Mouse (Mus musculus) hindbrain, embryonic 13.5 days (tissue): ENCODE measurements around the gene Wfdc1. TPM values are rescaled to one million over a fixed set of nuclear protein-coding genes. Genes with fewer than 3 reads are reported as not detected.

Source experiments
- ATAC-seq: fragments of 200-750 bp; cut with Nextera tagmentation; 2 replicates; pipeline ENCODE4 v1.8.0; 2017; ENCODE audit warnings: moderate TSS enrichment; ENCODE audit not compliant: low FRiP score
- H3K27ac ChIP-seq: fragments of 300-500 bp; sonication (generic); 2 replicates; pipeline ENCODE4 v1.5.1; 2015; ENCODE audit warnings: inconsistent platforms, mild to moderate bottlenecking, moderate library complexity
- H3K27me3 ChIP-seq: fragments of 300-500 bp; sonication (generic); 2 replicates; pipeline ENCODE4 v1.6.1; 2015; ENCODE audit warnings: mild to moderate bottlenecking, inconsistent platforms
- H3K36me3 ChIP-seq: fragments of 300-500 bp; sonication (generic); 2 replicates; pipeline ENCODE4 v1.6.1; 2015; ENCODE audit warnings: mild to moderate bottlenecking, inconsistent platforms
- H3K4me1 ChIP-seq: fragments of 300-500 bp; sonication (generic); replicated peaks from 2 replicates; pipeline ENCODE4 v1.6.1; 2015; ENCODE audit warnings: inconsistent platforms
- H3K4me2 ChIP-seq: fragments of 300-500 bp; sonication (generic); 2 replicates; pipeline ENCODE4 v1.6.1; 2015; ENCODE audit warnings: inconsistent platforms, mild to moderate bottlenecking, moderate library complexity
- H3K4me3 ChIP-seq: fragments of 300-500 bp; sonication (generic); 2 replicates; pipeline ENCODE4 v1.5.1; 2015; ENCODE audit warnings: mild to moderate bottlenecking, inconsistent platforms
- H3K9ac ChIP-seq: fragments of 300-500 bp; sonication (generic); 2 replicates; pipeline ENCODE4 v1.6.1; 2015; ENCODE audit warnings: mild to moderate bottlenecking, inconsistent platforms
- H3K9me3 ChIP-seq: fragments of 300-500 bp; sonication (generic); 2 replicates; pipeline ENCODE4 v1.6.1; 2016; ENCODE audit warnings: inconsistent platforms
- WGBS: fragments of 180-500 bp; shearing (Covaris S2); methylation state at CpG from one replicate; pipeline ENCODE4 v1.1.7; 2015; 5-methylcytosine and 5-hydroxymethylcytosine counted together
- polyA plus RNA-seq: library from polyadenylated mRNA; unstranded; fragments of >200 nt; fragmentation: Nextera tagmentation; extraction: Ambion mirVana; gene quantifications from 2 replicates; pipeline ENCODE4 v1.2.1, GENCODE M21; 2015

Gene Wfdc1
- polyA plus RNA-seq, 1 experiment from 2014 or later = 3.5 TPM

GRCm38 (mm10) chr8:119642960-119643359, 23.2 kb upstream of the Wfdc1 start:
- no peak for ATAC-seq
- H3K4me3 ChIP-seq = no peak overlapping the region
- no peaks in the 10 kb centered on the region for H3K9me3 ChIP-seq
- no peaks in the 10 kb centered on the region for H3K36me3 ChIP-seq
- no peak overlapping the region for H3K27ac ChIP-seq
- peaks cover 18% of the 10 kb centered on the region for H3K4me1 ChIP-seq
- WGBS = 96% methylated on average over 1 of the region's 1 CpGs
- H3K27me3 ChIP-seq = no peaks in the 10 kb centered on the region
- H3K9ac ChIP-seq = no peak overlapping the region
- H3K4me2 ChIP-seq = no peak overlapping the region

GRCm38 (mm10) chr8:119644429-119644960, 21.7 kb upstream of the Wfdc1 start:
- Histone ChIP-seq H3K9me3 (no peaks in the 10 kb centered on the region), H3K4me3 (no peak overlapping the region), H3K9ac (no peak overlapping the region), H3K4me1 (peaks cover 18% of the 10 kb centered on the region), H3K27me3 (no peaks in the 10 kb centered on the region), H3K4me2 (no peak overlapping the region), H3K27ac (peak overlapping the region; percentile 90), H3K36me3 (no peaks in the 10 kb centered on the region)
- 67% methylated on average over 17 of the region's 17 CpGs for WGBS
- ATAC-seq = peak; percentile 60

- no peaks in the 10 kb centered on the region for H3K36me3 ChIP-seq
- no peak overlapping the region for H3K4me3 ChIP-seq
- H3K9ac ChIP-seq = no peak overlapping the region; the same call in 1 of the 2 replicates
- 45% methylated on average over 18 of the region's 18 CpGs for WGBS
- no peaks in the 10 kb centered on the region for H3K27me3 ChIP-seq
- H3K4me1 ChIP-seq = peaks cover 18% of the 10 kb centered on the region
- H3K9me3 ChIP-seq = no peaks in the 10 kb centered on the region
- H3K4me2 ChIP-seq = peak overlapping the region; percentile 6; the same call in 1 of the 2 replicates
- peak; percentile 92 for ATAC-seq
- H3K27ac ChIP-seq = peak overlapping the region; percentile 90
These were observed 21.1 kb upstream of the Wfdc1 start for GRCm38 (mm10) chr8:119644981-119645597.

DNA sequence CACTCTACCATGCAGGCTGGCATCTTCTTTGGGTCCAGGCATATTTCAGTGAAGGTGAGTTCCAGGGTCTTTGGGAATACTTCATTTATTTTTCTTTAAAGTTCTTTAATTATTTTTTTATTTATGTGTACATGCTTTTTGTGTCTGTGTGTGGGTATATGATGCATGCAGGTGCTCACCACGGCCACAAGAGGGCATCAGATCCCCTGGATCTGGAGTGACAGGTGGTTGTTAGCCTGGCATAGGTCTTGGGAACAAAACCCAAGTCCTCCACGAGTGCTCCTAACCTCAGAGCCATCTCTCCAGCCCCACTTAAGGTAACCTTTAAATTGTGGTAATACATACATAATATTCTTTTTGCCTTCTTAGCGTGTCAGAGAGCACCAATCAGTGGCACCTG, 20.0 kb upstream of the Wfdc1 start:
- Histone ChIP-seq H3K9ac (no peak overlapping the region), H3K36me3 (no peaks in the 10 kb centered on the region), H3K4me2 (no peak overlapping the region), H3K27me3 (no peaks in the 10 kb centered on the region), H3K4me1 (peaks cover 18% of the 10 kb centered on the region), H3K9me3 (no peaks in the 10 kb centered on the region), H3K4me3 (no peak overlapping the region), H3K27ac (peak overlapping the region; percentile 90; the same call in 1 of the 2 replicates)
- WGBS = 81% methylated on average over 3 of the region's 3 CpGs
- ATAC-seq = no peak

GRCm38 (mm10) chr8:119646846-119647245, 19.3 kb upstream of the Wfdc1 start:
- ATAC-seq = no peak
- WGBS = 92% methylated on average over 7 of the region's 7 CpGs
- no peaks in the 10 kb centered on the region for H3K9me3 ChIP-seq
- H3K27ac ChIP-seq = no peak overlapping the region
- no peak overlapping the region for H3K9ac ChIP-seq
- peaks cover 18% of the 10 kb centered on the region for H3K4me1 ChIP-seq
- no peak overlapping the region for H3K4me2 ChIP-seq
- H3K36me3 ChIP-seq = no peaks in the 10 kb centered on the region
- no peak overlapping the region for H3K4me3 ChIP-seq
- H3K27me3 ChIP-seq = 0 out of 2 replicates have a peak, but pooled peaks cover 2% of the 10 kb centered on the region

GRCm38 (mm10) chr8:119651324-119651723, 14.8 kb upstream of the Wfdc1 start:
- no peak overlapping the region for H3K4me2 ChIP-seq
- no peak for ATAC-seq
- H3K4me3 ChIP-seq = no peak overlapping the region
- no peaks in the 10 kb centered on the region for H3K36me3 ChIP-seq
- 67% methylated on average over 2 of the region's 2 CpGs for WGBS
- H3K27ac ChIP-seq = no peak overlapping the region
- no peaks in the 10 kb centered on the region for H3K9me3 ChIP-seq
- H3K27me3 ChIP-seq = peaks cover 6% of the 10 kb centered on the region; the same call in 1 of the 2 replicates
- peaks cover 9% of the 10 kb centered on the region for H3K4me1 ChIP-seq
- no peak overlapping the region for H3K9ac ChIP-seq

DNA sequence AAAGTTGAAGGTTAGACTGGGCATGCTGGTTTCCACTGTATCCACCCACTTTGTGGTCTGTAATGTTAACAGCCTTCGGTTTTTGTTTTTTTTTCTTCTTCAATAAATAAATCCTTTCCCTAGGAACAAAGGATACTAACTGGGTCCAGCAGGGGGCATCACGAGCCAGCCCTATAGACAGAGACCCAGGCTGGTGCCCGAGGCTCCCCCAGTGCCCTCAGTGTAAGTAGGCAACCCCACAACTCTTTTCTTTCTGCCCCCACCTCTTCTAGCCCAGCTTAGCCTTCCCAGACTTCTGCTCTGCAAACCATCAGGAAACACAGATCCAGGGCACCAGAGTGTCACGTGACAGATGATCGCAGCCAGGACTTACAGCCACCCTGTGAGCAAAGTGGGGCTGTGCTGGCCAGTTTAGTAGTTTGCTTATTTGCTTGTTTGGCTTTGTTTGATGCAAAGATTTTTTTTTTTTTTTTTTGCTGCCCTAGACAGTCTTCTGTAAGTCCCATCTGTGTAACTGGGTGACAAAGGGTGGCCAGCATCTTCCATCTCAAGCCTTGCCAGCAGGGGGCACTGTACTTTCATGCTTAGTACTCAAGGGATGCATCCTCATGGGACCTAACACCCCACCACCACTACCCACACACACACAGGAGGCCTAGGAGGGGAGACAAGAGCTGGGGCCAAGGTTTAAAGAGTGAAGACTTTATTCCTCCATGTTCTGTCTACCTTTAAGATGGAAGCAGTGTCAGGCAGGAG, 9.3 kb upstream of the Wfdc1 start:
- Histone ChIP-seq H3K4me1 (peaks cover 19% of the 10 kb centered on the region), H3K4me3 (no peak overlapping the region), H3K4me2 (no peak overlapping the region), H3K27ac (no peak overlapping the region), H3K9ac (no peak overlapping the region), H3K36me3 (no peaks in the 10 kb centered on the region), H3K9me3 (no peaks in the 10 kb centered on the region), H3K27me3 (peaks cover 3% of the 10 kb centered on the region; the same call in 1 of the 2 replicates)
- 66% methylated on average over 5 of the region's 5 CpGs for WGBS
- no peak for ATAC-seq

GRCm38 (mm10) chr8:119661081-119661480, 5.1 kb upstream of the Wfdc1 start:
- Histone ChIP-seq H3K4me3 (no peak overlapping the region), H3K36me3 (no peaks in the 10 kb centered on the region), H3K4me2 (no peak overlapping the region), H3K27me3 (0 out of 2 replicates have a peak, but pooled peaks cover 9% of the 10 kb centered on the region), H3K27ac (0 out of 2 replicates have a peak overlapping the region, but pooled peaks have one; percentile 30), H3K9ac (no peak overlapping the region), H3K4me1 (peaks cover 13% of the 10 kb centered on the region), H3K9me3 (no peaks in the 10 kb centered on the region)
- WGBS = 5% methylated on average over 9 of the region's 9 CpGs
- 0 out of 2 replicates have a peak, but pooled peaks have one; percentile 59 for ATAC-seq

DNA sequence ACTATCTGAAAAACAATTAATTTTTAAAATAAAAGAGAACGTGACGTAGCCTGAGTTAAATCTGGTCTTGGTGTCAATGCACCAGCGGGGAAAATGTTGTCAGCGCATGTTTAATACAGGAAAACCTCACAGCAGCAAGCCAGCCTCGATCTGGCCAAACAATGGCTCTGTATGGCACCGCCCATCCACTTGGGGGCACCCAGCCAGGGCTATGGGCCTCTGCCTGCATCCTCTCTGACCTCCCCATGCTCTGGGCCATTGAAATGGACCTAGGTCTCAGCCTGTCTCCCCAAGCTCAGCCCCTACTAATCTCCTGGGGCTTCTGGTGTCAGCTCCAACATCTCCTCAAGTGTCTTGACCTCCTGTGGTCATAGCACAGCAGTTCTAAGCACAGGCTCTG, 4.3 kb upstream of the Wfdc1 start:
- no peak for ATAC-seq

GRCm38 (mm10) chr8:119663440-119663839, 2.7 kb upstream of the Wfdc1 start:
- H3K27me3 ChIP-seq = peaks cover 12% of the 10 kb centered on the region; the same call in 1 of the 2 replicates
- no peak for ATAC-seq
- no peaks in the 10 kb centered on the region for H3K36me3 ChIP-seq
- no peaks in the 10 kb centered on the region for H3K9me3 ChIP-seq
- no peak overlapping the region for H3K4me3 ChIP-seq
- 56% methylated on average over 11 of the region's 11 CpGs for WGBS
- H3K4me1 ChIP-seq = peaks cover 15% of the 10 kb centered on the region
- H3K9ac ChIP-seq = no peak overlapping the region
- H3K27ac ChIP-seq = no peak overlapping the region
- H3K4me2 ChIP-seq = no peak overlapping the region

More for the DNA sequence above, 4.3 kb upstream of the Wfdc1 start:
- Histone ChIP-seq H3K27me3 (peaks cover 12% of the 10 kb centered on the region; the same call in 1 of the 2 replicates), H3K27ac (no peak overlapping the region), H3K9me3 (no peaks in the 10 kb centered on the region), H3K9ac (no peak overlapping the region), H3K4me1 (peaks cover 15% of the 10 kb centered on the region), H3K4me2 (no peak overlapping the region), H3K4me3 (no peak overlapping the region), H3K36me3 (no peaks in the 10 kb centered on the region)
- 63% methylated on average over 6 of the region's 6 CpGs for WGBS

DNA sequence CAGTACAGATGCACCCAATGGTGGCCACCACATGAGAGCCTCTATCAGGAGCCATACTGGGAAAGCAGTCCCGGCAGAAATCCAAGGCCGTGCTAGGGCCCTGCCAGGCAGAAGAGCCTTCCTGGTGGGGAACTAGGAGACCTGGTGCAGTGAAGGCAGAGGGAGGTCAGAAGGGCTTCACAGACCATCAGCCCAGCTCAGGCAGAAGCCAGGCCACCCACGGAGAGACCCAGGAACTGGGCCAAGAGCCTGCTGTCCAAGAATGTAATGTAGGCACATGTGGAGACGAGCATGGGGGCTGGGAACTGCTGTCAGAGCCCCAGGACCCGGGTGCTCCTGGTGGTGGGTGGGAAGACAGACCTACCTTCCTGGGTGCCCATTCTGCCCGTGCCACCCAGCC, 895 bp upstream of the Wfdc1 start:
- 75% methylated on average over 6 of the region's 6 CpGs for WGBS

GRCm38 (mm10) chr8:119668447-119668846, 2.3 kb downstream of the Wfdc1 start:
- H3K27ac ChIP-seq = no peak overlapping the region
- H3K4me3 ChIP-seq = no peak overlapping the region
- H3K9ac ChIP-seq = no peak overlapping the region
- H3K4me1 ChIP-seq = 0 out of 2 replicates have a peak, but pooled peaks cover 5% of the 10 kb centered on the region
- peaks cover 12% of the 10 kb centered on the region; the same call in 1 of the 2 replicates for H3K27me3 ChIP-seq
- no peak overlapping the region for H3K4me2 ChIP-seq
- no peaks in the 10 kb centered on the region for H3K36me3 ChIP-seq
- no peak for ATAC-seq
- no peaks in the 10 kb centered on the region for H3K9me3 ChIP-seq
- WGBS = 68% methylated on average over 9 of the region's 9 CpGs

More for the DNA sequence above, 895 bp upstream of the Wfdc1 start:
- Histone ChIP-seq H3K4me1 (peaks cover 15% of the 10 kb centered on the region), H3K4me2 (no peak overlapping the region), H3K4me3 (no peak overlapping the region), H3K27ac (no peak overlapping the region), H3K9me3 (no peaks in the 10 kb centered on the region), H3K36me3 (no peaks in the 10 kb centered on the region), H3K27me3 (peaks cover 12% of the 10 kb centered on the region; the same call in 1 of the 2 replicates), H3K9ac (no peak overlapping the region)
- ATAC-seq = no peak
